Mouse (Mus musculus): ENCODE measurements around the gene Ahcyl1.
"Not testable (repeated sequence)": the region's sequence is repeated elsewhere in the genome, so short reads cannot be mapped to it uniquely, and the experiment has no call there.

Gene Ahcyl1

DNA sequence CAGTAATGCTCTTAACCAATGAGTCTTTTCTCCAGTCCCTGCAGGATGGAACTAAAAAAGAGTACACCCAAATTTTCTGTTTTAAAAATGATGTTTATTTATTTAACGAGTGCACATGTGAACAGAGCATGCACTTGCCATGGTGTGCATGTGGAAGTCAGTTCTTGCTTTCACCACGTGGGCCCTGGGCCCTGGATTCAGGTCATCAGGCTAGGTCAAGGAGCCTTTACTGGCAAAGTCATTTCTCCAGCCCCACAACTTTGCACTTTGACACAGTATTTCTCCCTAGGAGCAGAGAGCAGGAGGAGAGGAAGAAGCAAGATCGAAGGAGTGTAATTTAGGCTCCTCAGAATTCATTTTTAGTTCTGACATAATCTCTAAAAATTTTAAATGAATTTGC is 41.5 kb downstream of the Ahcyl1 start:
- DNase-seq = no peak

DNA sequence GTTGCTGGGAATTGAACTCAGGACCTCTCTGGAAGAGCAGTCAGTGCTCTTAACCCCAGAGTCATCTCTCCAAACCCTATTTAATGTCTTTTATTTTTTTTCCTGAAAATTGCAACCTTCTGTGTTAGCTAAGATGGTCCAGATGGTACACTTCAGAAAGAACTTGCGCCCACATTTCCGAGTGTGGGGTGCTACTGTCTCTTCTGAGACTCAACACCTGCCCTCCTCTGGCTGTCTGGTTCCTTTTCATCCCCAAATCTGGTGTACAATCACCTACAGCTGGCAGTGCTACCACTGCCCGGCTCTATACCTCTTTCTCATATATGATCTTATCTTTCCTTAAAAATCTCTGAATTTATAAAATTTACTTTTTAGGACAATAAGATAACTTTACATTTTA is 43.4 kb downstream of the Ahcyl1 start:
- DNase-seq = no peak

DNA sequence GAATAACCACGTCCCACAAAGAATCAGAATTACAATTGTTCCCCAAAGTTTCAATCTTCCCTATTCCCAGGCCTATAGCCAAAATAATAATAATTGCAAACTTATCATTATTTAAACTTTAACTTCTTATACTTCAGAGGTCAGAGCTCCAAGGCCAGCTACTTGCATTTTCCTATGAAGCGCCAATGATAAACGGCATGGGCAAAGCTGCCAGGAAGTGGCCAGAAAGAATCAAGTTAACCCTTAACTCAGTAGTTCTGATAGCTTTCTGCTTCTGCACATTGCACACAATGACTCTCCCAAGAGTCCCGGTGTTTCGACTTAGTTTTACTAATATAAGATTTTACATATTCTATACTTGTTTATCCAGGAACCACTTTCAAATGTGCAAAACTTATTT is 46.1 kb downstream of the Ahcyl1 start:
- not testable (repeated sequence) for DNase-seq

DNA sequence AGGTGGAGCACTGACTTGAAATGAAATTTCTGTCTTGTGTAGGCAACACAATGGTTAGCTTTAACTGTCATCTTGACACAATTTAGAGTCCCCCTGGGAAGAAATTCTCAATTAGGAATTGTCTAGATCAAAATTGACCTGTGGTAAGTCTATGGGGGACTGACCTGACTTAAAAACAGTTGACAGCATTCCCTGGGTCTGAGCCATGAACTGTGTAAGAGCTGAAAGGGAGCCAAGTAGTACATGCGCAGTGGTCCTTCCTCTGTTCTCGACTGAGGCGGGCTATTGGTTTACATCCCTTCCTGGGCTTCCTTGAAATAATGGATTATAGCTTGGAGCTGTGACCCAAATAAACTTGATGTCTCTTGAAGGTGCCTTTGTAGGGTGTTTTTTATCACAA is 49.4 kb downstream of the Ahcyl1 start:
- no peak for DNase-seq

DNA sequence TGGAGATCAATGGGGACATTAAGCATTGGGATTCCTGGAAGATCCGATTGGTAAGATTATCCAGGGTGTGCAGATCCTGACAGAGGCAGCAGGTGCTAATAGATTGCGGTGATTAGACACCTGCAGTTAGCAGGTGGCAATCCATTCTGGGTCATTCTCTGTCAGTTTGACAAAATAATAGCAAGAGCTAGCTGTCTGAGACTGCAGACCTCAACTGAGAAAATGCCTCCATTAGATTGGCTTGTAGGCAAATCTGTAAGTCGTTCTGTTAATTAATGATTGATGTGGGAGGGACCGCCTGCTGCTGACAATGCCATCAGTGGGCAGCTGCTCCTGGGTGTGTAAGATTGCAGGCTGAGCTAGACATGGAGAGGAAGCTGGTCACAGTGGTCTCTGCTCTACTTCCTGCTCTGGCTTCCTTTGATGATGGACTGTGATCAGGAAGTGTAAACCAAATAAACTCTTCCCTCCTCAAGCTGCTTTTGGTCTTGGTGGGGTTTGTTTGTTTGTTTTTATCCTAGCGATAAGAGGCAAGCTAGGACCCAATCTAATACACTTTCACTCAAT is 58.7 kb downstream of the Ahcyl1 start:
- peak; percentile 27 for DNase-seq

DNA sequence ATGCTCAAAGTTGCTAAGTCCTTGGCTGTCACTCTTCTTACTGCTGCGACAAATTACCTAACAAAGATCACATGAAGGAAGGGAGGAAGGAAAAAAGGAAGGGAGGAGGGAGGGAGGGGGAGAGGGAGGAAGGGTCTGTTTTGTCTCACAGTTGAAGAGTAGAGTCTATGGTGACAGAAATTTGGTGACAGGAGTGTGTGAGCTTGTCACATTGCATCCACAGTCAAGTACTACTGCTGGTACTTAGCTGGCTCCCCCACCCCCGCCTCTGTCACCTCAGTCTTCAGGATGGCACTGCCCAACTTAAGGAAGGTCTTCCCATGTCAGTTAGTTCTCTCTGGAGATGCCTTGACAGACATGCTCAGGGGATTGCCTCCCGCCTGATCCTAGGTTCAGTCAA is 60.1 kb downstream of the Ahcyl1 start:
- DNase-seq = no peak

DNA sequence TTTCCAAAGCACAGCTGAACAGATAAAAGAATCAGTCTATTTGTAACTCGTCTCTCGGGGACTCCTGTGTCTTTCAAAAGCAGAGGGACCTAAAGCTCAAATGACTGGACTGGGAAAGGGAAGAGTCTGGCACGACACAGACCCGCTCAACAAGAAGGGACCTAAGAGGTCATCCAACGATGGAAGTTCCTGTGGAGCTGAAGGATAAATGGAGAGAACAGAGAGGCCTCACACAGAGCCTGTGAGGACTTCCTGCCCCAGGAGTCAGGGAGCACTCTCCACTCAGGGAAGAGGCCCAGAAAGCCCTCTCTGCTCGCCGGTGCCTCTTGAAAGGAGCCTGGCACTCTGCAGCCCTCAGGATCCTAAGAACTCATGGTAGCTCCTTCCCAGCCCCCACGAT is 60.5 kb downstream of the Ahcyl1 start:
- DNase-seq = no peak

DNA sequence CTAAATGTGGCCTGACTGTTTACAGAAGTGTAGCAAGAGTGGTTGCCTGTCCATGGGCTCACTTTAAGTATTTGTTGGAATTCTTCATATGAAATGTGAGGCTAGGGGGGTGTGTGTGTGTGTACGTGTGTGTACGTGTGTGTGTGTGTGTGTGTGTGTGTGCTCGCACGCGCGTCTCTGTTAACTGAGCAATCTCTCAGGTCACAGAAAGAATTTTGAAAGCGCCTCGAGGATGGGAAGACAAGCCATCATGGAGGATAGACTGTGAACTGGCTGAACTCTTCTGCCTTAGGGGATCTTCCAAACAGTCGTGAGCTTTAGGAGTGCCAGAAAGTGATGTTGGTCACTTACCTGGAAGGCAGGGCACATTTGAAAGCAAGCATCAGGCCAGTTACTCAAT is 62.5 kb downstream of the Ahcyl1 start:
- DNase-seq = no peak

DNA sequence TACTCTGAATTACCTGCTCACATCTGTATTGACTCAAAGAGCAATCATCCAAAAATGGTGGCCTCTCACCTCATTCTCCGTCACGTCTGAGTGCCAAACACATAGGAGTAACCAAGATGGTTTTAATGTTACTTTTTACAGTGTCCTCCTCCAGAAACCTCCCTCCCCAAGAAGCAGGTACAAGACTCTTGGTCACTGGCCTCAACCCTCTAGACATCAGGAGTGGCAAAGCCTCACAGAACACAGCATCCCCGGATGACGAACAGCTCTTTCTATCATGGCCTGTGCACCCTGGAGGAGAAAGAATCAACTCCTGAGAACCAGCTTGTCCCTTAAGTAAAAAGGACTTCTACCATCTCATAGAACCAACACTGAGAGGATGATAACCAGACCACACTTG is 63.6 kb downstream of the Ahcyl1 start:
- no peak for DNase-seq

DNA sequence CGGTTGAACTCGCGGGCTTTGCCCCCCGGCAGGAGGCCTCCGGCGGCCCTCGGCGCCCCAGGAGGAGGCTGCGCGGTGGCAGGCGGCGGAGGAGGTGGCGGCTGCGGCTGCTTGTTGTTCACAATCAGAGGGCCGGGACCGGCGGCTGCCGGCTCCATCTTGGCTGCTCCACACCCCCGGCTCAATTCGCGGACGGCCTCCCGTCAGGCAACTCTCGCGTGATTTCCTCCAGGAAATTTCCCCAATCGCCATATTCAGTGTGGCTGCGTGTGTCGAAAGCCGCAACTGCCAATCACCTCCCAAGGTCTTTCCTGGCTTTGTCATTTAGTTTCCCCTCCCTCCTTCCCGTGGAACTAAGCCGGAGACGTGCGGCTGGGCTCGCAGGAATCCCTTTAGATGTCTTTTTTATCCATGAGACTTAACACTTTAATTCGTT is 64.8 kb downstream of the Ahcyl1 start, which contains the start of gene Strip1:
Gene Strip1 (minus strand): TSS at position 172 of the 436 bp plus-strand sequence.
- DNase-seq = peak; percentile 97

DNA sequence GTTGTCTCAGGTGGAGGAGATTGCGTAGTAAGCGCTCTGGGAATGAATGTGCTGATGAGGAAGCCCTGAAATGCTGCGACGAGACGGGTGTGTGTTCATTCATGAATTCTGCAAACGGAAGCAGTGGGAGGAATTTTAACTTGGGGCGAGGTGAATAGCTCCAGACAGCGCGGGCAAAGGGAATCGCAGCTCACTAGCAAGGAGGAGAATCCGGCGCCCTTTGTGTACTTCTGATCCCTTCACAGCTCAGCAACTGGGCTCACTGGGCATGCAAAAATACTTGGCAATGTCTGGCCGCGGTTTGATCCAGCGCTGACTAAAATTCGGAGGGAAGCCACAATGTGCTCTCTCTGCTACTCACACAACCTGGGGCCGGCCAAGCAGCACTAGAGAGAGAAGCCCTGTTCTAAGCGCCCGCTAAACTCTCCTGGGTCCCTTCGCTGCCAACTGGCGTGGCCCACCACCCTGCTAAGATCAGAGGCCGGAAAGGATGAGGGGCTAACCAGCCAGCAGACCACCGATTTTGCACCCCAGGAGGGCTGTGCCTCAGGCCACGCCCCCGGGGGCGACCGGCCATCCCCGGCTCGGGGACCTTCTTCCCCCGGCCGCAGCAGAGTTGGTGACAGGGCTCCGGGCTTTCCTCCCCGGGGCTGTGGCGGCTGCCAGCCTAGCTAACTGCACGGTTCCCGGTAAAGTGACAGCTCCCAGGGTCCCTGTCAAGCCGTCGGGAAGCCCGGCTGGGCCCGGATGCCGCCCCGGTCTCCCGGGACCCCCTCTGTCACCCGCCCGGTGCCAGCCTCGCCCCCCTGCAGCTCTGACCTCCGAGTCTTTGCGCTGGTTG is 65.5 kb downstream of the Ahcyl1 start, which contains the start of gene Gm10961:
Gene Gm10961 (plus strand): TSS at position 641 of the 841 bp plus-strand sequence.
- peak; percentile 27 for DNase-seq

DNA sequence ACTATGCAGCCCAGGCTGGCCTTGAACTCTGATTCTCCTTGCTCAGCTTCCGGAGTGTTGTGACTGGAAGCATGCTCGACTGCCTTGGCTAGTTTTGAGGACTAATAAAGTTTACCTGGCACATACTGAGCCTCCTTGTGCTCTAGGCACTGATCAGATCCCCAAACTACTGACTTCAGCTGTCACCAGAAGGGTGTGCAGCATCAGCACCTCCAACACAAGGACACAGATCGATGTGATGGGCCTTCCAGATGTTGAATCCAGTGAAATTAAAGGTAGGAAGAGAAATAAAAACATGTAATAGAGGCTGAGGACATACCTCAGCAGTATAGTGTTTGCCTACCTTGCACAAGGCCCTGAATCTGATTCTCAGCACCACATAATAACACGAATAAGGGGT is 66.9 kb downstream of the Ahcyl1 start:
- DNase-seq = no peak

DNA sequence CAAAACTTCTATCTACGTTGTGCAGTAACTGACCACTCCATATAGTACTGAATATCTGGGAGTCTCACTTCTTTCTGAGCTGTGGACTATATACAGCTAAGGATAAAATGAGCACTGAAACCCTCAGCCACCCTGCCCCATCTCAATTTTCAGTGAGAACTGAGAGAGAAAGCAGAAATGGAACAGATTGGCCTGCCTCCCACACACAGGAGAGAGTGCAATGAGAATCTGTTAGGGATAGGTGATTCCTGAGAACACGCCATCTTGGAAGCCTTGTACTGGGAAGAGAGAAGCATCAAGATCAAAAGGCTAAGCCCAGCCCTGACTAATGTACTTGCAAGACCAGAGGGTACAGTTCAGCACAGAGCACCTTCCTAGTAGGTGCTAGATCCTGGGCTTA is 67.8 kb downstream of the Ahcyl1 start:
- DNase-seq = no peak

DNA sequence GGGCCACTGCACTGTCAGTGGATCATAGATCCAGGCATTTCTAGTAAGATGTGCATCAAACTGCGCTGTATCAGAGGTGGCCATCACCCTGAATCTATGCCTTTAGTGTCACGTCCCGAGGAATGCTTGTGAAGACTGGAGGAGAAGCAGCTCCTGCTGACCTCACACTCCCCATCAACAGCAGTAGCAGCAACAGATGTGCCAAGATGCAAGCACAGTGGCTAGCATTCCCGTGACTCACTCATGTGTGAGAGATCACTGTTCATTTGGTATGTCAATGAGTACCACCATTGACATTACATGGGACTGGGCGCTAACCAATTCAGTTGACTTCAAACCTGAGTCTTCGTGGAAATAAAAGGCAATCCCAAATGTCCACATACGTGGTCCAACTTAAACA is 68.7 kb downstream of the Ahcyl1 start:
- no peak for DNase-seq

DNA sequence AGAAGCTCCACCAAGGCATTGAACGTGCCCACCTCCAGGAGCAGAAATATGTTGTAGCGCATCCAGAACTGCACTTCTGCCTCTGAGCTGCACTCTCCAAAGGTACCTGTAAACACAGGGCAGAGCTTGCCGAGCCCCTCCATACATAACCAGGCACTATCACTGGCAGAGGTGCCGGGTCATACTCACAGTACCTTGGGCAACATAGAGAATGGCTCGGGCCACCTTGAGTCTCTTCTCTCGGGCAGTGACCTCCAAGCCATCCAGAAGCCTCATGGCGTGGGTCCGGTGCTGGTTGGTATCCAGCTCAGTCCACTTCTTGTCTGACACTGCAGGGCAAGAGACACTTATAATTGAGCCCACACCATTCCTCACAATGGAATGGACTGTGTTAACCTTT is 69.6 kb downstream of the Ahcyl1 start:
- DNase-seq = no peak

DNA sequence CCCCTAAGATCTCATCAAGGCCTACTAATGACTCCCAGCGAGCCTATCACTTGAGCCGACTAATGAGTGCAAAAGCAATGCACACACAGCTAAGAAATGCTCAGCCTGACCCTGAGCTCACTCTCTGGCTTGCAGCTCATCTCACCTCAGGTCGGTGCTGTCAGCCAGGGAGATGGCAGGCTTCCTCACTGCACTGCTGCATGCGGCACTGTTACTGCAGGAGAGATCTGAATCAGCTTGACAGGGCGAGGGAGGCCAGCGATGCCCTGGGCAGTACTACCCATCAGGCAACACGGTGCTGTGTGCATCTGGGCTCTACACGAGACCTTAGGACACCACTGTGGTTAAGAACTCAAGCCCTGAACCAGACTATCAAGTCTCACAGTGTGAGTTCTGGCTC is 70.8 kb downstream of the Ahcyl1 start:
- DNase-seq = no peak

DNA sequence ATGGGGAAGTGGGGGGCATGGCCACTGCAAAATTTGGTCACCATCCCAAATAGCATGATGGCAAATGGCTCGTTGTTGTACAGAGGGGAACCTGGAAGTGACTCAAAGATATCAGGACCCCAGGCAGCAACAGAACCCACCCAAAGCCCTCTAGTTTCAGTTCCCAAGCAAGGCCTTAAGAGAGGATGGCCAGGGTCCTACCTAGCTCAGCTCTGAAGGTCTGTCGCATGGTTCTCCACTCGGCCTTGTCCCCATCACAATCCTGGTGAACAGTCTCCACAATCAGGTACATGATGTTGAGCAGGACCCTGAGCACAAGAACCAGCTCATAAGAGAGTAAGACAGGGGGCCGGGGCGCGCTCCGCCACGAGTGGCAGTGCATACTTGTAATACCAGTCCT is 71.9 kb downstream of the Ahcyl1 start:
- no peak for DNase-seq

DNA sequence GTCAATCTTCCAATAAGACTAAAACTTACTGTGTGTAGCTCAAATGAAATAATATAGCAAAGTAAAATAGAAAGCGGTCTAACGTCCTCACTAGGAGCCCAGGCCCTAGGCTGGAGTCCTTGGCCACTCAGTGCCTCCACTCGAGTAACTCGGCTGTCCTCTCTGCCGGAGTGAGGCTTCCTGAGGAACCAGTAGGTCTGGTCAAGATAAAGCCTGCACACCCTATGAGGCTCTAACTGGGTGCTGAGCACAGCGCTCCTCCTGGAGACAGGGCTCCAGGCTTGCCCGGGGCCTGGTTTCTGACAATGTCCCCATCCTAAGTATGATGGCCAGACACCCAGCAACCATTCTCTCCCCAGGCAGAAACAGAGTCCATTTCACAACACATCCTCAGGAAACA is 73.8 kb downstream of the Ahcyl1 start:
- DNase-seq = no peak

DNA sequence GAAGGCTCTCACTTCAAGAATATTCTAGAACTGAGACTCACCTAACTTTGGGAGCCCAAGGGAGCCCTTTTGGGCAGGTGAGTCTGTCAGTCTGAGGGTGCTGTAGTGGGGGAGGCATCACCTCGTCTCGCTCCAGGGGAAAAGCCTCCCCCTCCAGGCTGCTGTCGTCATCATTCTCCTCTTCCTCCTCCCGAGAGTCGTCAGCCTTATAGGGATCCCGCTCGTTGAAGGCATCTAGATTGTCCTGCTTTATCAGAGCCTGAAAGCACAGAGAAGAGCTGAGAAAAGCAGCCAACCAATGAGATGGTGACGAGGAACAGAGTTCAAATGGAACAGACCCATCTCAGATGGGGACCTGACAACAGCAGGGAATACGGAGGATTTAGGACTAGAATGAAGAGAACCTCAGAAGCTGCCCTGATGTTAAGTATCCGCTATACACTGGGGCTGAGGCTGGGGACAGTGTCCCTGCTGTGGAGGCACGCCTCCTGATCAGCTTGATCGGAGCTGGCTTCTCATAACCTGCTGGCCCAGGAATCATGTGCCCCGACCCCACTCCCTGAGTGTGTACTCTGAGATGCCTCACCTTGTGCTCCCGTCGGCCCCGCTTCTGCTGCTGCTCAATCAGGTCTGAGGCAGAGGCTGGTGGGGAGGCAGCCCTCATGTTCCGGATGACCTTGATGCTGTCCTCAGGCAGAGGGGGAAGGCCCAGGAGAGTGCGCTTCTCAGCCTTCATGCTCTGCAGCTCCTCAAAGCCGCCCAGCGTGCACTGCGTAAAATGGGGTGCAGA is 74.9 kb downstream of the Ahcyl1 start:
- no peak for DNase-seq

DNA sequence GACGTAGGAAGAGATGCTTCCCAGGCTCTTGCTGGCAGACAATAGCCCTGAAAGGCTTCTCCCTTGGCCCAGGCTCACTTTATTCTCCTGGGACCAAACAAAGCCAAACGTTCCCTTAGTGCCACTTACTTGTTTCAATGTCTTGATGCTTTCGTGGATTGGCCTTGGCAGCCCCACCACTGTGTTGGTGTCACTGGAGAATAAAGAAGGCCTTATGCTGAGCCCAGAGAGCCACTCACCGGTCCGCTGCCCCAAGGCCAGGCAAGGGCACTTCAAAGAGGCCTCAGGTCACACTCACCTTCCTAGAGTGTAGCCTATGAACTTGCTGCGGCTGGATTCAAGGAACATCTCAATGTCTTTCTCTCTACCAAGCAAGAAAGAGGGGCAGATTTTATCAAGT is 76.4 kb downstream of the Ahcyl1 start:
- no peak for DNase-seq

DNA sequence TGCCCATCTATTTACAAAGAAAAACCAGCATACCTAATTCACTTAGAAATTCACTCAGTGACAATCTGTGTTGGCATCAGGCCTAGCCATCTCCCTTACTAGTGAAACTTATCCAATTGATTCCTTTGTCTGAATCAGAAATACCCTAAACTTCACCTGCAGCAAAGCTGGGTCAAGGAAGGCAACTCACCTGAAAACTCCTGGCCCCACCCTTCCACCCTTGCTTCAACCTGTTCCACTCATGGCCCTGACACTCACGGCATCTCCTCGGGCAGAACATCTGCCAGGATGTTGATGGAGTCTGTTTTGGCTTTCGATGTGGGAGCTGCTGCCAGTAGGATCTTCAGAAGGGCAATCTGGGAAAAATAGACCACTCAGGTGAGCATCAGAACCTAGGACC is 78.6 kb downstream of the Ahcyl1 start:
- DNase-seq = no peak
